Mouse (Mus musculus) spleen, adult 2 months (tissue): ENCODE measurements around the gene Eif1ax.

Experiments
- CTCF ChIP-seq: fragments of 200-500 bp; IDR thresholded peaks from 2 replicates; pipeline ENCODE4 v1.5.1; 2011; ENCODE audit warnings: mild to moderate bottlenecking, inconsistent platforms; ENCODE audit not compliant: insufficient read depth, insufficient read length, insufficient replicate concordance; ENCODE audit errors: extremely low read depth
- POLR2A ChIP-seq: fragments of 200-500 bp; IDR thresholded peaks from 2 replicates; pipeline ENCODE4 v1.6.1; 2011; ENCODE audit warnings: low read depth, low read length, inconsistent platforms

DNA sequence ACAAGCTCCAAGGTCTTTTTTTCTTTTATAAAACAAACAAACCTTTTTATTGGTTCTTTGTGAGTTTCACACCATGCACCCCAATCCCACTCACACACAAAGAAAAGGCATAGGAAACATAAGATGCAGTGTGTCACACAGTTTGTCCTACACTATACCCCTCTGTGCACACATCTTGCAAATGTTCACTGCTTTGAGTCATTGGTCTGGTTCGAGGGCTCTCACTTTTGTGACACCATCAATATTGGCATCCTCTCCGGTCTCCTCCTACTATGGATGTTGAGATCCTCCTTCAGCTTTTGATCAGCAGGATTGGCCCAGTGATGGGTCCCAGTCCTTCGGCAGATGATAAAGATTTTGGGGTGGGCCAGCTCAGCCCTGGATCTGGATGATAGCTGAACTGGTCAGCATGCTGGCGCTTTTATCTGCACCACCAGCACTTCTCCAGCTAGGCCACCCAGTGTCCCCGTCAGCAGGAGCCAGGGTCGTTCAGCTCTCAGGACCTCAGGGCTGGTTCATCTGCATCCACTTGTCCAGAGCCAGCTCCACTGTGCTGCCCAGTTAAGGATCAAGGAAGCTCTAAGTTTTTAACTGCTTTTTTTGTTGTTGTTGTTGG is 18.5 kb downstream of the Eif1ax start:
- no peak for TF ChIP-seq CTCF
- TF ChIP-seq POLR2A: no peak
